ENCODE assay signal across 10 mouse cellular contexts in genomic region chr5:148069909-148070308, GRCm38 (mm10).
DNase-seq lines count a peak whose midpoint lies in the region; ATAC-seq and TF ChIP-seq lines count a peak whose summit lies in the region.
"Had no signal": no experiment of that assay in that cellular context is flagged by ENCODE, and none has a peak within 500 bp of the region (broad histone marks: within the 10 kb centered on the region; RNA-seq: fewer than 3 reads in every experiment).

No protein-coding gene starts in this region.

- no peaks in the 10 kb centered on the region for H3K9me3 ChIP-seq in lung, postnatal 0 days (ENCODE audit: low read length)
- H3K9me3 ChIP-seq: limb, embryonic 15.5 days had no signal

- H3K27me3 ChIP-seq in lung, postnatal 0 days (replicated peaks; ENCODE audit: insufficient read depth, low read length): no peaks in the 10 kb centered on the region
- no peaks in the 10 kb centered on the region for H3K27me3 ChIP-seq in myocyte (ENCODE audit: control insufficient read depth, insufficient read depth, insufficient read length)
- H3K27me3 ChIP-seq: limb, embryonic 15.5 days; neural tube, embryonic 12.5 days had no signal

- no peak overlapping the region for H3K4me3 ChIP-seq in lung, postnatal 0 days (ENCODE audit: low read depth, low read length)
- H3K4me3 ChIP-seq in lung, adult 2 months (replicated peaks; ENCODE audit: extremely low read depth, low read depth, low read length): no peak overlapping the region
- H3K4me3 ChIP-seq in myocyte: no peak overlapping the region
- H3K4me3 ChIP-seq: limb, embryonic 15.5 days; neural tube, embryonic 12.5 days had no signal

- 12% methylated on average over 4 of the region's 4 CpGs for WGBS in lung, postnatal 0 days
- 10% methylated on average over 4 of the region's 4 CpGs for WGBS in lung, adult 2 months

- H3K4me2 ChIP-seq in lung, postnatal 0 days (replicated peaks; ENCODE audit: low read depth, low read length): no peak overlapping the region
- no peak overlapping the region for H3K4me2 ChIP-seq in myocyte (ENCODE audit: low read depth)
- H3K4me2 ChIP-seq: limb, embryonic 15.5 days; neural tube, embryonic 12.5 days had no signal

- no peak overlapping the region for H3ac ChIP-seq in myocyte (ENCODE audit: control insufficient read depth, insufficient read length)

- no peak overlapping the region for H3K27ac ChIP-seq in lung, postnatal 0 days (ENCODE audit: low read length)
- H3K27ac ChIP-seq: limb, embryonic 15.5 days; neural tube, embryonic 12.5 days had no signal

- TF ChIP-seq CTCF in lung, postnatal 0 days (IDR thresholded peaks at IDR 0.05): no peak
- no peak for TF ChIP-seq CTCF in lung, adult 2 months (IDR thresholded peaks at IDR 0.05; ENCODE audit: insufficient read depth, low read length)

- TF ChIP-seq EP300 in lung, postnatal 0 days (IDR thresholded peaks at IDR 0.05): no peak

- H3K36me3 ChIP-seq in lung, postnatal 0 days (ENCODE audit: insufficient read depth, low read length): no peaks in the 10 kb centered on the region
- no peaks in the 10 kb centered on the region for H3K36me3 ChIP-seq in myocyte (ENCODE audit: control insufficient read depth, insufficient read depth)
- H3K36me3 ChIP-seq: limb, embryonic 15.5 days; neural tube, embryonic 12.5 days had no signal

- no peaks in the 10 kb centered on the region for H3K79me2 ChIP-seq in myocyte (ENCODE audit: control insufficient read depth, insufficient read depth)

- peak; percentile 17 to 66 for DNase-seq in adrenal gland, adult (ENCODE audit: inconsistent age in 2 of 2, low spot score in 1 of 2)
- DNase-seq in adrenal gland, adult 8-10 months: no peak
- DNase-seq in lung, postnatal 0 days (ENCODE audit: low spot score): peak; percentile 57
- DNase-seq in lung, adult 2 months: no peak
- DNase-seq in embryo, embryonic 10 days (ENCODE audit: low spot score): peak; percentile 85

- H3K4me1 ChIP-seq in lung, postnatal 0 days (ENCODE audit: insufficient read depth, low read depth, low read length): no peaks in the 10 kb centered on the region
- no peaks in the 10 kb centered on the region for H3K4me1 ChIP-seq in lung, adult 2 months (ENCODE audit: control insufficient read depth, insufficient read depth, low read length)
- H3K4me1 ChIP-seq: limb, embryonic 15.5 days; neural tube, embryonic 12.5 days had no signal

- ATAC-seq in lung, postnatal 0 days: no peak
- no peak for ATAC-seq in cerebellum, adult (ENCODE audit: insufficient number of reproducible peaks, low FRiP score, low TSS enrichment)
- no peak for ATAC-seq in megakaryocyte, adult 5-6 weeks (ENCODE audit: poor library complexity, severe bottlenecking)

- no peak for TF ChIP-seq POLR2A in lung, adult 2 months (IDR thresholded peaks at IDR 0.05; ENCODE audit: borderline replicate concordance, extremely low read depth, low read depth, low read length)
- no peak for TF ChIP-seq POLR2A in myocyte (IDR thresholded peaks at IDR 0.05; ENCODE audit: insufficient read length, low read depth)

- H3K9ac ChIP-seq in lung, postnatal 0 days (replicated peaks; ENCODE audit: low read depth): no peak overlapping the region
- H3K9ac ChIP-seq: limb, embryonic 15.5 days; neural tube, embryonic 12.5 days had no signal

TF ChIP-seq in myocyte, 11 proteins besides CTCF, POLR2A, EP300 and RAD21:
- TF ChIP-seq CEBPB (IDR thresholded peaks at IDR 0.05; ENCODE audit: insufficient read depth, poor library complexity, severe bottlenecking) (no peak), USF1 (IDR thresholded peaks at IDR 0.05; ENCODE audit: low read depth) (no peak), REST (IDR thresholded peaks at IDR 0.05; ENCODE audit: insufficient read depth, insufficient read length) (peak; percentile 80)

Comparison
In these comparisons a context has a peak if more than half of its experiments do, and no peak if none do; other contexts are left out.
1. DNase-seq: peak in adrenal gland, adult (2 of 2), lung, postnatal 0 days (single experiment) and embryo, embryonic 10 days (single experiment); none in adrenal gland, adult 8-10 months (single experiment) and lung, adult 2 months (single experiment).